Mouse (Mus musculus): Measurements from ENCODE around the gene Apba2. TPM values are rescaled to one million over a fixed set of nuclear protein-coding genes. Genes with fewer than 3 reads are reported as not detected.
A peak's percentile ranks its signal among the peaks of the same experiment; 100 is the strongest.

The Apba2 gene
- polyA plus RNA-seq, 1 experiment from 2014 or later: 1.1 TPM

DNA sequence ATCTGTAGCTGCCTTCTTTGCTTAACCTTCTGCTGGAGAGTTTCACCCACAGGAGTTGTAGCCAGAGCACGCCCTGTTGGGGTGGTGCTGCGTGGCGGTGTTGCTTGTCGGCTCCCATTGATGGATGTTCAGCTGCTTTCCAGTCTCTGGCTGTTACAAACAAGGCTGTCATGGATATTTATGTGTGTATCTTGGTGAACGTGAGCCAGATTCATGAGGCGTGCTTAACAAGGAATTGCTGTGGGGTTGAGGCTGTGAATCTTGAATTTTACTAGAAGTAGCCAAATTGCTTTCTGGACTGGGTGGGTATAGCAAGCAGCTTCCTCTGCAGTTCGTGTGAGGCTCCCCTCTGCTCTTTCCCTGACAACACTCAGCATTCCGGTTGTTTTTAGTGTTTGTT lies 125.0 kb downstream of the Apba2 start:
- H3K27ac ChIP-seq (ENCODE audit: low read length): no peak overlapping the region
- 42% methylated on average over 8 of the region's 8 CpGs for WGBS
- no peak overlapping the region for H3K4me2 ChIP-seq (replicated peaks; ENCODE audit: low read depth, low read length)
- no peak for TF ChIP-seq CTCF (IDR thresholded peaks at IDR 0.05)
- TF ChIP-seq EP300 (IDR thresholded peaks at IDR 0.05): no peak
- H3K4me1 ChIP-seq (ENCODE audit: insufficient read depth, low read depth, low read length): no peaks in the 10 kb centered on the region
- H3K4me3 ChIP-seq (ENCODE audit: low read depth, low read length): no peak overlapping the region
- peak; percentile 50 for ATAC-seq
- no peaks in the 10 kb centered on the region for H3K27me3 ChIP-seq (replicated peaks; ENCODE audit: insufficient read depth, low read length)
- peak; percentile 48 for DNase-seq (ENCODE audit: low spot score)
- H3K36me3 ChIP-seq (ENCODE audit: insufficient read depth, low read length): no peaks in the 10 kb centered on the region
- H3K9me3 ChIP-seq (ENCODE audit: low read length): no peaks in the 10 kb centered on the region
- no peak overlapping the region for H3K9ac ChIP-seq (replicated peaks; ENCODE audit: low read depth)

DNA sequence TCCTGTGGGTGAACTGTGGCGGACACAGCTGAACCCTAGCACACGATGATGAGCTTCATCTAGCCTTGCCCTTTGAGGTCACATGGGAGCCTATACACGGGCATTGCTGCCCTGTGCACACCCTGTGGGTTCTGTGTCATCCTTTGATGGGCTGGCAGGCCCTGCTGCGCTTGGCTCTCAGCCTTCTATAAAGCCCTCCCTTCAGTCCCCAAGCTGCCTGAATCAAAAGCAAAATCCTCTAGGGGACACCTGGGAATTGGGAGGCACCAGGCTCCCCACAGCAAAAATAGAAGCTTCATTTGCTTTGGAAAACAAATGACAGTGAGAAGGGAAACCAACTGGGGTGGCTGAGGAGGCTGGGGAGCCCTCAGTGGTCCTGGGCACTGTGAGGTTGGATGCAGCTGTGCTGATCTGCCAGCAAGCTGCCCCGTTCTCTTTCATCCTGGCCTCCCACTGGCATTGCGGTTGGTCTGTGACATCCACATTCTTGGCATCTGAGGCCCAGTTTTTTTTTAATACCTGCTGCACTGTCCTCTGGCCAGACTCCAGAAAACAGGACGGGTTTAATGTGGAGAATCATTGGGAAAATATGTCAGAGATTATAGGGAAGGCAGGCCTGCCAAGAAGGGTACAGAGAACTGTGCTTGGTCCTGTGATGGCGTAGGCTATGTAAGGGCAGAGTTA lies 126.6 kb downstream of the Apba2 start:
- DNase-seq (ENCODE audit: low spot score) (no peak), ATAC-seq (no peak)
- no peak overlapping the region for H3K9ac ChIP-seq (replicated peaks; ENCODE audit: low read depth)
- H3K4me3 ChIP-seq (ENCODE audit: low read depth, low read length): no peak overlapping the region
- no peaks in the 10 kb centered on the region for H3K27me3 ChIP-seq (replicated peaks; ENCODE audit: insufficient read depth, low read length)
- H3K4me1 ChIP-seq (ENCODE audit: insufficient read depth, low read depth, low read length): no peaks in the 10 kb centered on the region
- no peaks in the 10 kb centered on the region for H3K9me3 ChIP-seq (ENCODE audit: low read length)
- TF ChIP-seq CTCF (IDR thresholded peaks at IDR 0.05) (no peak), EP300 (IDR thresholded peaks at IDR 0.05) (no peak)
- no peaks in the 10 kb centered on the region for H3K36me3 ChIP-seq (ENCODE audit: insufficient read depth, low read length)
- WGBS: 62% methylated on average over 8 of the region's 8 CpGs
- H3K27ac ChIP-seq (ENCODE audit: low read length): no peak overlapping the region
- no peak overlapping the region for H3K4me2 ChIP-seq (replicated peaks; ENCODE audit: low read depth, low read length)

DNA sequence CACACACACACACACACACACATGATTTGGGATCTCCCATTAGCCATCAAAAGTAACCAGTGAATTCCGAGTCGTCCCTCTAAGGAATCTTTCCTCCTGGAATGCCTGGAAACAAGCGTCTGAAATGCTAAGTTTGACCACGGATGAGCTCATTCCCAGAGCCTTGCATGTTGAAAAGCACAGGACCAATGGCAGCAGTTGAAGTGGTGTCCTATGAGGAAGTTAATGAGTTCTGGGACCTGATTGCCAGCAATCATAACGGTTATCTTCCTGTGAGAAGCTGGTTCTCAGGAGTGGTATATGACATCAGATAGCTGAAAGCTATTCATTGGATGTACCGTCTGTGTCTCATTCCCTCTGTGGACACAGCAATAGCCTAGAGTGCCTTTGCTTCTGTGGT lies 129.2 kb downstream of the Apba2 start:
- 77% methylated on average over 6 of the region's 6 CpGs for WGBS

DNA sequence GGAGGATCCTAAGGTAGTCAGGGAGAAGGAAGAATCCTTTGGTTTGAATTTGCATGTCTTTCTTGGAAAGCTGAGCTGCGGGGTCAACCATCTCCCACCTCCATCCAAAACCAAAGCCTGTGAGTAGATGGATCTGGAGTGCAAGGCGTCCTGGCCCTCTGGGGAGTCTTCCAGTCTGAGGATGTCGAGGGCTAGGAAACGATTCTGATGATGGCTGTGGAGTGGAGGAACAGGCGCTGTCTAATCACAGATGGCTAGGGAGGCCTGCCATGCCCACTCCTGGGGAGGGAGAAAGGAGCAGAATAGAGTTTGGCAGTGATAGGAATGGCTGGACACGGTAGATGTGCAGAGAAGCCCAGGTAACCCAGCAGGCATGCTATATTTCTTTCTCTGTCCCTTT lies 129.6 kb downstream of the Apba2 start:
- no peaks in the 10 kb centered on the region for H3K36me3 ChIP-seq (ENCODE audit: insufficient read depth, low read length)
- DNase-seq (ENCODE audit: low spot score) (no peak), ATAC-seq (no peak)
- TF ChIP-seq CTCF (IDR thresholded peaks at IDR 0.05) (no peak), EP300 (IDR thresholded peaks at IDR 0.05) (no peak)
- WGBS: 75% methylated on average over 6 of the region's 6 CpGs
- no peaks in the 10 kb centered on the region for H3K4me1 ChIP-seq (ENCODE audit: insufficient read depth, low read depth, low read length)
- no peaks in the 10 kb centered on the region for H3K27me3 ChIP-seq (replicated peaks; ENCODE audit: insufficient read depth, low read length)
- H3K27ac ChIP-seq (ENCODE audit: low read length): no peak overlapping the region
- H3K9ac ChIP-seq (replicated peaks; ENCODE audit: low read depth): no peak overlapping the region
- H3K4me3 ChIP-seq (ENCODE audit: low read depth, low read length): no peak overlapping the region
- no peaks in the 10 kb centered on the region for H3K9me3 ChIP-seq (ENCODE audit: low read length)
- H3K4me2 ChIP-seq (replicated peaks; ENCODE audit: low read depth, low read length): no peak overlapping the region

More for the DNA sequence above, 129.2 kb downstream of the Apba2 start:
- Histone ChIP-seq H3K27me3 (replicated peaks; ENCODE audit: insufficient read depth, low read length) (no peaks in the 10 kb centered on the region), H3K27ac (ENCODE audit: low read length) (no peak overlapping the region), H3K9me3 (ENCODE audit: low read length) (no peaks in the 10 kb centered on the region), H3K9ac (replicated peaks; ENCODE audit: low read depth) (no peak overlapping the region), H3K4me1 (ENCODE audit: insufficient read depth, low read depth, low read length) (no peaks in the 10 kb centered on the region), H3K4me3 (ENCODE audit: low read depth, low read length) (no peak overlapping the region), H3K4me2 (replicated peaks; ENCODE audit: low read depth, low read length) (no peak overlapping the region), H3K36me3 (ENCODE audit: insufficient read depth, low read length) (no peaks in the 10 kb centered on the region)
- TF ChIP-seq CTCF (IDR thresholded peaks at IDR 0.05): no peak
- DNase-seq (ENCODE audit: low spot score): no peak
- no peak for ATAC-seq

DNA sequence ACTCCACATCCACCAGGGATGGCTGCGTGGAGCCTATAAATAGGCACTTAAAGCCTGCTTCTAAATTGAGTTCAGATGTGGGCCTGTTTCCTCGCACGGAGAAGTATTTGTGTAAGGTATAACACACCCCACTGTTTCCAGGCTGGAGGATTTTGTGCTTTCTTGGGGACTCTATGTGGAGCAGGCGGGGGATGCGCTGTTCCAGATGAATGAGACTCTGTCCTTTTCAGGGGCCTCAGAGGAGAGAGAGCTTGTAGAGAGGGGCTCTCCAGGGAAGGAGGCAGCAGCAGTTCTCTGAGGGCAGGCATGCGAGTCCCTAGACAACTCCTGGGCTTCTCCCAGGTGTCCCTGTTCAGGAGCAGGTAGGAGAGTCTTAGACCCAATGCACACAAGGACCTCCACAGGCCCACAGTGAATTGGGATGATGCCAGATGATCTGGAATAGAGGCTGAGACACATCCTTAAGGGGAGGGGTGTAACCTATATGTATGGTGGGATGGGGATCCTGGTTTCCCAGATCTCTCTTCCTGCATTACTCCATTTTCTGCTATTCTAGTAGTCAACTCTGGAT lies 130.4 kb downstream of the Apba2 start:
- no peak overlapping the region for H3K4me3 ChIP-seq (ENCODE audit: low read depth, low read length)
- no peaks in the 10 kb centered on the region for H3K27me3 ChIP-seq (replicated peaks; ENCODE audit: insufficient read depth, low read length)
- H3K27ac ChIP-seq (ENCODE audit: low read length): no peak overlapping the region
- H3K36me3 ChIP-seq (ENCODE audit: insufficient read depth, low read length): no peaks in the 10 kb centered on the region
- no peaks in the 10 kb centered on the region for H3K9me3 ChIP-seq (ENCODE audit: low read length)
- TF ChIP-seq EP300 (IDR thresholded peaks at IDR 0.05): no peak
- no peak for TF ChIP-seq CTCF (IDR thresholded peaks at IDR 0.05)
- DNase-seq (ENCODE audit: low spot score) (no peak), ATAC-seq (no peak)
- H3K4me1 ChIP-seq (ENCODE audit: insufficient read depth, low read depth, low read length): no peaks in the 10 kb centered on the region
- H3K4me2 ChIP-seq (replicated peaks; ENCODE audit: low read depth, low read length): no peak overlapping the region
- WGBS: 65% methylated on average over 6 of the region's 6 CpGs
- no peak overlapping the region for H3K9ac ChIP-seq (replicated peaks; ENCODE audit: low read depth)

DNA sequence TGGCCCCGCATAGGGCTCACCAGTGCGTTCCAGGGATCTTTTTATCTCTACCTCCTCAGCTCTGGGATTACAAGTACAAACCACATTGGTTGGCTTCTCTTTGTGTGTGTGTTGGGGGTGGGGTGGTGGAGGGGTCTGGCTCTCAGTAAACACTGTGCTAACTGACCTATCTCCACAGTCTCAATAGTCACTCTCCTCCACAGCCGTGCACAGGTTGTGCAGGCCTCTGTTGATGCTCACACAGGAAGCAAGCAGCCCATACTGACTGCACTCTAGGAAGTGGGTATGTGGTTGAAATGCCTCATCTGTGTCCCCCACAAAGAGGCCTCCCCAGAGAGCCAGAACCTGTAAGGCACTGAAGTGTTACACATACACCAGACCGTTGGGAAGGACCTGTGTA lies 131.7 kb downstream of the Apba2 start:
- Histone ChIP-seq H3K4me2 (replicated peaks; ENCODE audit: low read depth, low read length) (no peak overlapping the region), H3K4me1 (ENCODE audit: insufficient read depth, low read depth, low read length) (no peaks in the 10 kb centered on the region), H3K36me3 (ENCODE audit: insufficient read depth, low read length) (no peaks in the 10 kb centered on the region), H3K4me3 (ENCODE audit: low read depth, low read length) (no peak overlapping the region), H3K27ac (ENCODE audit: low read length) (no peak overlapping the region), H3K9ac (replicated peaks; ENCODE audit: low read depth) (no peak overlapping the region), H3K27me3 (replicated peaks; ENCODE audit: insufficient read depth, low read length) (no peaks in the 10 kb centered on the region), H3K9me3 (ENCODE audit: low read length) (no peaks in the 10 kb centered on the region)
- ATAC-seq (no peak), DNase-seq (ENCODE audit: low spot score) (no peak)
- TF ChIP-seq EP300 (IDR thresholded peaks at IDR 0.05) (no peak), CTCF (IDR thresholded peaks at IDR 0.05) (no peak)
- WGBS: 50% methylated on average over 4 of the region's 4 CpGs
